Mouse (Mus musculus) left cerebral cortex, postnatal 10 days (tissue): Measurements from ENCODE around the gene Kcnt2. TPM values are rescaled to one million over a fixed set of nuclear protein-coding genes. Genes with fewer than 3 reads are reported as not detected.

ENCODE experiments used
- DNase-seq, 2 experiments: peaks; one replicate each; pipeline ENCODE4 v3.0.0; 2021 to 2022; ENCODE audit warnings: low spot score in 2 of 2, mixed read lengths in 1 of 2; ENCODE audit errors: extremely low spot score in 1 of 2
- intact Hi-C: fragments of 180-260 bp; cut with DNase I; formaldehyde crosslinking; loops from one replicate; pipeline ENCODE4 v1.15.1; 2025
- total RNA-seq, 2 experiments: library from RNA; stranded (reverse); gene quantifications; 2 replicates each; pipeline ENCODE4 v1.2.3; 2021

The Kcnt2 gene
- total RNA-seq, 2 experiments from 2014 or later = 47.3 to 52.5 TPM

DNA sequence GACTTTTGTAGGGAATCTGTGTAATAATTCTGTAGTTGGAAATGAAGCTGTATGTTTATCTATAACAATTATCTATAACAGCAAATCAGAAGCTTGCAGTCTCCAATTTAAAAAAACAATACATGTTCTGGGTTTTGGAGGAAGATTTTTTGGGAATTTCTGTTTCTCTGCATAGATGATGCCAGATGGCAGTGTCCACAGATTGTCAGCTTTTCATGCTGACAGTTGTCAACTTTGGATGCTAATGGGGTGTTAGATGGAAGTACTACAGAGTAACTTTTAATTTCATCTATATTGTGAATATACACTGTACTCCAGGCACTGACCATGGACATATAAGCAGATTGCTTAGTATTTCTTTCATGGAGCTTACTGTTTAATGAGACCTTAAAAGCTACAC lies 92.5 kb downstream of the Kcnt2 start:
- no peak for DNase-seq
- intact Hi-C loops = no loop called here

DNA sequence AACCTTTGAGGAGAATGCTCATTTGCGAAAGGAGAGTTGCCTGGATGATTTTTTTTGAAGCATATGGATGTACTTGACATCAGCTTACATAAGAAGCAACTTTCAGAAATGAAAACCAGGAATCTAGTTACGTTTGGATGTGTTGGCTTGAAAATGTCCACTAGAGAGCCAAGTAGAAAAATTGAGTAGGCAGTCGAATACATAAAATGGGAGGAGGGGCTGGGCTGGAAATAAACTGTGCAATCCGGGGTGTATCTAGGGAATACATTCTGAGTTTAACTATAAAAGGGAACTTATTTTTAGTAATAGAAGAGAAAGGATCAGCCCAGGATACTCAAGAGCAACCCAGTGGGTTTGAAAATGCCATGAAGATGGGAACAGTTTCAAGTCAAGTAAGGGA lies 93.4 kb downstream of the Kcnt2 start:
- peak in 1 of 2 experiments; percentile 50 for DNase-seq
- intact Hi-C loops = no loop called here

DNA sequence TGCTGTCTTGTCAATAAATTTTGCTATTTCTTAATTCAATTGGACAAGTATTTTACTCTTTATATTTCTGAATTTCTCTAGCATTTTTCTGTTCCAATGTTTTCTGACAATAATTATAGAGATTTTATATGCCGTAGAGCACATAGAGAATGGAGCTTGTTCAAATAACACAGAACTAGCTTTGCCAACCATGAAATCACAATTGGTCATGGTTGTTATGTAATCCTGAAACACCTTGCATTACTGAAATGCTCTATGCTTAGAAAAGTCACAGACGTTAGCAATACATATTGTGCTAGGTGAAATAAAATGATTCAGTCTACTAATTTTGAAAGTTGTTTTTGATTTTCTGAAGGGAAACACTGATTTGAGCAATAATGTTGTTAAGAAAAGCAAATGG lies 118.8 kb downstream of the Kcnt2 start:
- DNase-seq = no peak
- intact Hi-C loops = no loop called here

DNA sequence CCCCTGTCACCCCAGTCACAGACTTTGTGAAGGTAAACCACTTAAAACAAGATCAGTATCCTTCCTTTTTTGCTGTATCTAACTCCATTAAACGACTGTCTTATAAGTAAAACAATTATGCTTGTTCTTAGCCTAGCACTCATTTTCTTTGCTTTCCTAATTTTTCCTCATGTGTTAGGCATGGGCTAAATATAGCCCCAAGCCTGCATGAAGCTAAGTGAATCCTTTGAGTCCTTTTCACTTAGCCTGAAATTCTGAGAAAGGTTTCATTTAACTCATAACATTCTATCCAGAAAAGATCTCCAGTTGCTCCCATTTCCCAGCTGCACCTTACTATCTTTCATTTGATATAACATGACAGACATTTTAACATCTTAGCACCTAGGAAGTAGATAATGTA lies 127.6 kb downstream of the Kcnt2 start:
- DNase-seq = no peak
- intact Hi-C loops = no loop called here

DNA sequence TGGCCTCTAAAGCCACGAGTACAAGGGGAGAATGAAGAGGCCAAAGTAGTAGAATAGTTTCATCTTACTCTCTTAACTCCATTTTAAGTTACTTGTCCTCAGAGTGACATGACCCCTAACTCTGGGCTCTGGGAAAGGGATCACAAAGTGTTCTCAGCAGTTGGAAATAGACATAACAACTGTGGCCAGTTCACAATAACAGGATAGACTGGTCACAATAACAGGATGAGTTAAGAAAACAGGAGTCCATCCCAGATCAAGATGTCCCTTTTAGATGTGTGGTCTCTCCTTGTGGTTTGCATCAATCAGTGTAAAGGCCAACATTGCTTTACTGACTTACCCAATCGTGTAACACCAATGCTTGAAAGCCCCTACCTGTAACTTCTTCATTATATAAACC lies 132.8 kb downstream of the Kcnt2 start:
- DNase-seq = no peak
- intact Hi-C loops = no loop called here

DNA sequence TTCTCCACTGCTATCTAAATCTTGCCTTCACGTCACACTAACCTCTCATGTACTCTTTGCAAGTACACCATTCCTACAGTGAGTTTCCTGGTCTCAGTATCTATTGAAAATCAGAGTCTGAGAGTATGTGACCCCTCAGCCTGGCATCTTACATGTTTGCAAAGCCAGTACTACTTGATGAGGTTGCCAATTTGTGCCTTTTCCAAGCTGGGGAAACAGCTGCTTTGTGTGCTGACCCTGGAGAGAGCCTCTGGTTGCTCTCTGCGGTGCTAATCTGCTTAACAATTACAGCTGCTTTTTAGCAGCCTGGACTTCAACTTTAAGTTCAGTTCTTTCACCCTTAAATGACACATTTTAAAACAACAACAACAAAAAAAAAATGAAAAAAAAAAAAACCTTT lies 133.6 kb downstream of the Kcnt2 start:
- DNase-seq = no peak
- intact Hi-C loops = no loop called here

DNA sequence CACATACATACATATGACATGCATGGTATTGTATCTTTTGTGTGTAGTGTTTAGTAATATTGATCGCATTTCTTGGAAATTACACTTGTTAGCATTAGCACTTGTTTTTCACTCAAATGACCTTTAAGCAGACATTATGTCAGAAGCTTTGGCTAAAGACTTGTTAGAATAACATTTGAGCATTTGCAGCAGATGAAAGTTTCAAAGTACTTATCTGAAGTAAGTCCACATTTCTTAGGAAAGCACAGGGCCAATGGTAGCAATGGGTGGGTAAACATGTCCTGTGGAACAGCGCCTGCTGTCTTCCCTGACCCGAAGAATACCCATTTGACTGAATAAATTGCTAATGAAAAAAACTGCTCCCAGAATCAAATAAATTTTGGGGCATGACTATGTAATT lies 135.1 kb downstream of the Kcnt2 start:
- DNase-seq = no peak
- intact Hi-C loops = no loop called here

DNA sequence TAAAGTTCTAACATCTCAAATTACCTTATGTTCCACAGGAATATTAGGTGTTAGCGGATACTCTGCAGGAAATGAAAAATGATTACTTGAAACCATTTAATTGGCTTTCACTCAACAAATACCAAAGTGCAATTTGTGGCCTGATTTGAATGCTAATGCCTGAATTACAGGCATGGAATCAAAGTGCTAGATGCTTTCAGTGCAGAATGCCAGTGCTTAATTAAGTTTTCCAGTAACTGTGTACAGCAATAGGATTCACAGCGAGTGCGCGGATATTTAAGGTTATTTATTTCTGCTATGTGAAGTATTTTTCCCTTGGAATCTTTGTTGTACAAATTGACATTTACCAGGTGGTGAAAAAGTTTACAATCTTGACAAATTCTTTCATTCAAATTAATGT lies 144.3 kb downstream of the Kcnt2 start:
- intact Hi-C loops = no loop called here
- DNase-seq = no peak

DNA sequence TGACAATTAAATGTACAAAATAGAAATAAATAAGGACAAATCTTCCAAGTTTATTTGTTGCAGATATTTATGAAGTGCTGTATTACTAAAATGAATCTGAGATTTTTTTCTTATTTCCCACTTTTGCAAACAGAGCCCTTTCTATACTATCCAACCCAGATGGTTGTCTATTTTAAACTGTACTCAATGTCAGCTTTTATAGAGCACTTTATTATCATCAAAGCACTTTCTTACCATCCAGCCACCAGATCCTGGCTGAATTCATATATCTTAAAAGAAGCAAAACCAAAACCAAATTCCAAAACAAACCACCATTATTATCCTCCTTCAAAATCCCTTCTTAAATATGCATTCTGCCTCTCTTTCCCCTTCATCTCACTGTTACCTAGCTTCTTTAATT lies 151.8 kb downstream of the Kcnt2 start:
- intact Hi-C loops = no loop called here
- no peak for DNase-seq

DNA sequence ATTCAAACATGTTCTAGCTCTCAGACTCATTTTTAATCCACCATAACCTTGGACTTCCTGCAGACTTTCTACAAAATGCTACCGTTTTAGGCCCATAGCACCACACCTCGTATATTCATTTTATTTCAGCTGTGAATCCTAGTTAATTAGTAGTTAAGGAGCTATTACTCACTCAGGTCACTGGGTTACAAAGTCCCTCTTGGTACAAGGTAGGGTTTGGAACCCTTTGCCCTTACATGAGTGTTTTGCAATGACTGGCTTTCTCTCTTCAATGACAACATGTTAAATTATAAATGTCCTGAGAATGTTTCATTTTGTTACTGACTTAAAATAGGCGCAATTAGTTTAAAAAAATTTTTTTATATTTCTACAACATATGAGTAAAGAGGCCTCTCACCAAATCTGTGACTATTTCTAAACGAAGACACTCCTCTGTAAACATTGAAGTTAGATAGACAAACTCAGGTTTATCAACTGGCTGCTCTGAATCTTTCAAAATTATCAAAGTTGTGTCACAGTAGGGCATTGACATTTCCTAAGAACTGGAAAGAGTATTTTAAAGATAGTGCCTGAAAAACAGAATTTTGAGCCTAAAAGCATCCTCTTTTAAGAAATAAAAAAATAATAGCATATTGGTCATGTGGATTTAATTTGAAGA lies 160.8 kb downstream of the Kcnt2 start:
- no peak for DNase-seq
- intact Hi-C loops = no loop called here

DNA sequence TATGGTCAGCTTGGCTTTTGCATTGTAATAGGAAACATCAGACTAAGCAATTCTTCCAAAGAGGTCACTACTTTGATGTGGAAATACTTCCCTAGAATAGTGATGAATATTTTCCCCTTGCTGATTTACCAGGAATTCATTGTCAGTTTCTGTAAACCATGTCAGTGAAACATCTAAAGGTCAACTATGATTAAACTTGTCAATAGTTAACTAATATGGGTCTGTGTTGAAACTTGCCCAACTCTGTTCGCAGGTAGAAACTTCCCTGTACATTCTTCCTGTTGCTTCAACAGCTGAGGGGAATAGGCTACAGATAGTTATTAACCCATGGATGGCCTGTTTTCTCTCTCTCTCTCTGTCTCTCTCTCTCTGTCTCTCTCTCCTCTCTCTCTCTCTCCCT lies 169.8 kb downstream of the Kcnt2 start:
- intact Hi-C loops = no loop called here

DNA sequence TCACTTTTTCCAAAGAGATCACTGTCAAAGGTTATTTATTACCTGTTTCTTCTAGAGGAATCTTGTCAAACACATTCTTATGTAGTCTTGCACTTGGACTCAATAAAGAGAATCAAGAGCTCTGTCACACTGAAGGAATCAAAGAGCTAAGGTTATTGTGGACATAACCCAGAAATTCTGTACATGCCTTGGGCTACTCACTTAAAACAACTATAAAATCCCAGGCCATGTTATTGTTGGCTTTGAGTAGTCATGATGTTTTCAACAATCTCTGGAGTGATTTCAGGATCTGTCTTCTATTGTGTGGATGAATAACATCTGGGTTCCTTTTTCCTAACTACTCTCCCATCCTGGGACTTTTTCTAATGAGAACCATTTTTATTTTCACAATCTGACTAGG lies 177.0 kb downstream of the Kcnt2 start:
- intact Hi-C loops = no loop called here
- DNase-seq = no peak

More for the DNA sequence above, 169.8 kb downstream of the Kcnt2 start:
- DNase-seq = no peak

DNA sequence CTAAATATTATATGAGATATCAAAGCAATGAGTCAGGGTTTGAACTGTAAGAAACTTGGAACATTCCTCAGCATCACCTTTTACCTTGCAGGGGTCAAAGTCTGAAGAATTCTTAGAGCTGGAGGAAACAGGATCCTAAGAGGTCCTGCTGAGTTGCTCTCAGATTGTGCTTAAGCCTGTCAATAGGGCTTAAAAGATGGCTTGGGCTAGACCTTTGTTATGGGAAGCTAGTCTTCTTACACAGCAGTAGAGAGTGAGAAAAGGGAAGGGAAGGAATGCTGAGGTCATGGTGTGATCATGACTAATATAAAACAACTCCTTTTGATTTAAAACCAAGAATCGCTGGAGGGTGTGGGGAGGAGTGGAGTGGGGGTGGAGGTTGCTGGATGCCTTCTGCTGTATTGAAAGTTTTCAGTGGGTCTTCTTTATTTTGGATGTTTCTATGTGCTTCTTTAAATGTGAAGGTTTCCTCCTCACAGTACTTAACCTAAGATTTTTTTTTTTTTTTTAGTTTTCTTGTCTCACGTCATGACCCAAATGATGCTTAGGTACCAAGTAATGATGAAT lies 183.4 kb downstream of the Kcnt2 start:
- DNase-seq = no peak
- intact Hi-C loops = no loop called here

DNA sequence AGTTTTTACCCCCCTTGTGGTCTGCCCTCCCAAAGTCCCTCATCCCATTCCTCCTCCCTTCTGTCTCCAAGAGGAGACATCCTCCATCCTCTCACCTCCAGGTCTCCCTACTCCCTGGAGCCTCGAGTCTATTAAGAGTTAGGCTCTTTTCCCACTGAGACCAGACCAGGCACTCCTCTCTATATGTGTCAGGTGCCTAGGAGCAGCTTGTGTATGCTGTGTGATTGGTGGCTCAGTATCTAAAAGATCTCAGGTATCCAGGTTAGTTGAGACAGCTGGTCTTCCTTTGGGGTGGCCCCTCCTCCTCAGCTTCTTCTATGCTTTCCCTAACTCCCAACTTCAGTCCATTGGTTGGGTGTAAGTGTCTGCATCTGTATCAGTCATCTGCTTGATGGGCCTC lies 186.1 kb downstream of the Kcnt2 start:
- no peak for DNase-seq
- intact Hi-C loops = no loop called here

DNA sequence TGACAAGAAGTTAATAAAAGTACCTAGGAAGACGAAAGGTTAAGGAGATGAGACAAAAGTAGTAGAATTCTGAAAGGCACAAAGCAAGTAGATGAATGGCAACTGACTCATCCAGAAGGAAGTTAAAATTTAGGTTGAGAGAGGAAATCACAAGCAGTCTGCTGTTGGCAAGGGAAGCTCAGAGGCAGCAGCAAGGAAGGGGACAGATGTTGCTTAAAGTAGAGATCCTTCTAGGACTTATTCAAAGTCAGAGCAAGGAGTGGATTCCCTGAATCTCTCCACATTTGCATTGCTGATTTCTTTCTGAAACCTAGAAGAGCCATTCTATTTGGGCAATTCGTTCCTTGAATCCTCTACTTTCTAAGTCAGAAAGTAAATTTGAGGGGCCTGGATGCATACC lies 188.8 kb downstream of the Kcnt2 start:
- DNase-seq = no peak
- intact Hi-C loops = no loop called here

DNA sequence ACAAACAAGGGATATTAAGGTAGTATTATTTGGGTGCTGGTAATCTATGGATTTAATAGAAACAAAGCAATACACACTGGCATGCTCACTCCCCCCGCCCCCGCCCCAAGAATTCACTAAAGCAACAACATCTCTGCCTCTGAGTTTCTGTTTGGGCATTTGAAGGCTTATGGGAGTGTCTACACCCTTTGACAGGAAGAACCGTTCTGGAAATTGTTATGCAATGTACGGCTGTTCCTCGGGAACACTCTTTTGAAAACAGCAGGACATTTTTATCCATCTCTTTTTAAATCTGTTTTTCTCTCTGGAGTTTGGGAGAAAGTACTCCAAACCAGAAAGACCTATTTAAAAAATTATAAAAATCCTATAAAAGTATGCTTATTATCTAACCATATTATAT lies 192.2 kb downstream of the Kcnt2 start:
- intact Hi-C loops = no loop called here

DNA sequence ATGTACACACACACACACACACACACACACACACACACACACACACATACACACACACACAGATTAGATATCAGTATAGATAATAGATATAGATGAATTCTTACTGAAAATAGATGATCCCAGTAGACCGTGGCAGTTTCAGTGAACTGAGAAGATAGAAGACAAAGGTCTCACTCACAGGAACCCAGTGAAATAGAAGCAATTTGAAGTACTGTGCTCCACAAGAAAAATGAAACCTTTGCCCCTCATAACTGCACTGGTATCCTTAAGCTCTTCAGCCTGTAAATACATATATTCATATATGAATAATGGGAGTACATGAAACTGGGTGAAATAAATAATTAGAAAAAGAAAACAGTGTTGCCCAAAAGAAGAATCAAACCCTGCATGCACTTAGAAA lies 197.9 kb downstream of the Kcnt2 start:
- DNase-seq = no peak
- intact Hi-C loops = no loop called here

More for the DNA sequence above, 192.2 kb downstream of the Kcnt2 start:
- no peak for DNase-seq

DNA sequence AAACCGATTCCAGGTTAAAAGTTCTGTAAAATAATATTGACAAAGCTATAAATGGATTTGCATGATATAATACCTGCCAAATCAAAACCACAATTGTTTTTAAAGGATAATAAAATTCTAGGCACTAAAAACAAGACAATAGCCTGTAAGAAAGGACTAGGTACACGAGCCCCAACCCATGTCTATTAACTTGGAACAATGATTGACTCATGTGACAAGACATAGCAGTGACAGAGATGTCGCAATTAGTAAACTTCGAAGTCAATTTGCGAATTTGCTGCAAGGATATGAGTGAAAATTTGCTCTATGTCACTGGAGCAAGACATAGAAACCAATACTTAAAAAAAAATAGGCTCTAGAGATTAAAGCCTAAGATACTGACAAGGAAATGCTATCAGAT lies 198.4 kb downstream of the Kcnt2 start:
- intact Hi-C loops = no loop called here
- DNase-seq = no peak

DNA sequence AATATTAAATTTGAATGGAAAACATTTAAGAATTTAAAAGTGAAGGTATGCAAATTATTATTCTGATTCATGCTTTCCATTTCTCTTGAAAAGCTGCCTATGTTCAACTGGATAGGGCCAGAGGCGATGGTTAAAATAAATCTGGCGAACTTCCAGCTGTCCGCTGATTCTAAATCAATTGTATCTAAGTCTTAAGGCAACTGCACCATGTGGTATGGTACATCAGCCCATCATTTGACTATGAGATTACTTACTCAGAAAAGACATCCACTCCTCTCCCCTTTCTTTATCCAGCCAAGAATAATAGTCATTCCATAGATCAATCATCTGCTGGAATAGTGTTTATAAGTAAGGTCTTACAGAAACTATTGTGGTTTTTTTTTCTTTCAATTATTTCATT lies 205.5 kb downstream of the Kcnt2 start:
- intact Hi-C loops = no loop called here
- DNase-seq = no peak

DNA sequence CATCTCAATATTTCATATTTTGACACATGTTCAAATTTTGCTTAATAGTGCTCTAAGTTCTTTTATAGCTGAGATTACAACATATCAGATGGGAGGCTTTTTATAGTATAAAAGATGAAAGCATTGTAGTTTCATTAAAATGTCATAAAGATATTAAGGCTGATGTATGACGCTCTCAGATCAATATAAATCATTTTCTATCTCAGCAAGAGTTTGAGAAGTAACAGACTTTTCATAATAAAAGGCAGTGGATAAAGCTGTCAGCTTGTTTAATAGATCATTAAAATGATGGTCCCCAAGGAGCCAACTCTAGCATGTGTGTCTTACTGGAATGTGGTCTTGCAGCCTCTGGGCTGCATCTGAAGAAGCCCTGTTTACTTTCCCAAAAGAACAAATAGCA lies 206.0 kb downstream of the Kcnt2 start:
- intact Hi-C loops = no loop called here
- DNase-seq = no peak

DNA sequence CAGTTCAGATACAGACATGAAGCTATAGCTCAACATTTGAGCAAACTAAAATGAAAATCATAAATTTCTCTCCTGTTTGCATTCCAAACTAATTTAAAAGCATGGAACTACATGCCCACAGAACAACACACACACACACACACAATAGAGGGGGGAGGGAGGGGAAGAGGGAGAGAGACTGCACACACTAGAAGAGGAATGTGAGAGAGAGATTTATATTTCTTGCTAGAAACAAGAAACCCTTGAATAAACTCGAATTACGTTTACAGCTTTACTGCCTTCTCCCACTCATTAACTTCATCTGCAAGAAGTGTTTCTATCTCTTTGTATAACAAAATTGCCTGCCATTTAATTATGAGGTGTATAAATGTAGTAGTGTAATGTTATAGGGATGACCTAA lies 209.9 kb downstream of the Kcnt2 start:
- DNase-seq = no peak
- intact Hi-C loops = no loop called here
